Mouse (Mus musculus): ENCODE measurements around the gene Col24a1. TPM values are rescaled to one million over a fixed set of nuclear protein-coding genes. Genes with fewer than 3 reads are reported as not detected.
A peak's percentile ranks its signal among the peaks of the same experiment; 100 is the strongest.
"Not testable (repeated sequence)": the region's sequence is repeated elsewhere in the genome, so short reads cannot be mapped to it uniquely, and the experiment has no call there.

Col24a1 gene
- polyA plus RNA-seq, 1 experiment from 2014 or later: 2.4 TPM

DNA sequence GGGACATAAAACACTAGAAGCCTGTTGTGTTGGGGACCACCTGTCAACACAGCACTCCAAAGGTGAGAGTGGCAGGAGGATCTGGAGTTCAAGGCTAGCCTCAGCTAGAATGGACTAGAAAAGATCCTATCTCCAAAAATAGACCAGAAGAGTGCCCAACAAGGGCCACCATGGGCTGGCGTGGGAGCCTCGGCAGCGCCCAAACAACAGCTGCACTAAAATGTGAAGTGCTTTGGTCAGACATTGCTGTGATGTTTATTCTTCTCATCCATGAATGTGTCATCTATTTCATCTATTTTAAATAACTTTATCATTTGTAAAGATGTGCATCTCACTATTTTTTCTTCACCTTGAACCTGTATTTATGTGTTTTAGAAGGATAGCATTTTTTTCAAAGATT is 122.1 kb downstream of the Col24a1 start:
- Histone ChIP-seq H3K36me3 (no peaks in the 10 kb centered on the region), H3K4me2 (no peak overlapping the region), H3K4me3 (no peak overlapping the region), H3K9me3 (no peaks in the 10 kb centered on the region), H3K4me1 (no peaks in the 10 kb centered on the region), H3K27ac (no peak overlapping the region), H3K9ac (no peak overlapping the region), H3K27me3 (no peaks in the 10 kb centered on the region)
- 89% methylated on average over 3 of the region's 3 CpGs for WGBS
- ATAC-seq (ENCODE audit: borderline replicate concordance, extremely low read depth, low FRiP score, low TSS enrichment): no peak

DNA sequence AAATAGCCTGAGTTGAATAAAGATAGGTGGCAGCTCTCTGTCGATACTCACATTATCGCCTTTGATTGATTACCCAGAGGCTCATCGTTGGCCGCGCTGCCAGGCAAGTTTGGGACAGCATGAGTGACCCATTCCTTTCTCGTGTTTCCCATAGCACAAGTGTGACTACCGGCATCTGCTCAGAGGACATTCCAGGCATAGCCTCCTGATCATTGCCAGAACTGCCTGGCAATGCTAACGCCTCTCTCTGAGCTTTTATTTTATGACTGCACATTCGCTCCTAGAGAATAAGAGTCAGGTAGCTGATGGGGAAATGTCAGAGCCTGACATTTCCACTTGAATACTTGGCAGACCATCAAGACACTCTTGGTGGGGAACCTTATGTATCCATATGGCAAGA is 125.5 kb downstream of the Col24a1 start:
- no peak overlapping the region for H3K4me3 ChIP-seq
- ATAC-seq (ENCODE audit: borderline replicate concordance, extremely low read depth, low FRiP score, low TSS enrichment): no peak
- H3K27me3 ChIP-seq: no peaks in the 10 kb centered on the region
- WGBS: 59% methylated on average over 9 of the region's 9 CpGs
- no peaks in the 10 kb centered on the region for H3K36me3 ChIP-seq
- H3K4me2 ChIP-seq: no peak overlapping the region
- H3K9ac ChIP-seq: no peak overlapping the region
- H3K27ac ChIP-seq: no peak overlapping the region
- no peaks in the 10 kb centered on the region for H3K9me3 ChIP-seq
- 0 out of 2 replicates have a peak, but pooled peaks cover 4% of the 10 kb centered on the region for H3K4me1 ChIP-seq

DNA sequence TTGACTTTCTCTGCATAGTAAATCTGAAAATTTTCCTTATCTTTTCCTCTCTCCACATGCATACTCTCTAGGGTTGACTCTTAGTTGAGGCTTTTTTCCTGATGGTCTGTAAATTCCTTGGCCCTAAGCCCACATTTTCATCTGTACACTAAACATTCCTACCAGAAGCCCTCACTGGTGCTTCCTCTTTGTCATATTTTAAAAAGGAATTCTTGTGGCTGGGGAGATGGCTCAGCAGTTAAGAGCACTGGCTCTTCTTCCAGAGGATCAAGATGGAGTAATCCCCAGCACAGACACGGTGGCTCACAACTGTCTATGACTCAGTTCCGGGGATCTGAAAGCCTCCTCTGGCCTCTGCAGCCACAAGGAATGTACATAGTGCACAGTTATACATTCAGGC is 128.1 kb downstream of the Col24a1 start:
- Histone ChIP-seq H3K27me3 (no peaks in the 10 kb centered on the region), H3K4me3 (no peak overlapping the region), H3K36me3 (no peaks in the 10 kb centered on the region), H3K9ac (no peak overlapping the region), H3K27ac (no peak overlapping the region), H3K4me1 (0 out of 2 replicates have a peak, but pooled peaks cover 4% of the 10 kb centered on the region), H3K4me2 (no peak overlapping the region), H3K9me3 (no peaks in the 10 kb centered on the region)
- whole genome bisulfite sequencing: 49% methylated on average over 2 of the region's 2 CpGs
- no peak for ATAC-seq (ENCODE audit: borderline replicate concordance, extremely low read depth, low FRiP score, low TSS enrichment)

DNA sequence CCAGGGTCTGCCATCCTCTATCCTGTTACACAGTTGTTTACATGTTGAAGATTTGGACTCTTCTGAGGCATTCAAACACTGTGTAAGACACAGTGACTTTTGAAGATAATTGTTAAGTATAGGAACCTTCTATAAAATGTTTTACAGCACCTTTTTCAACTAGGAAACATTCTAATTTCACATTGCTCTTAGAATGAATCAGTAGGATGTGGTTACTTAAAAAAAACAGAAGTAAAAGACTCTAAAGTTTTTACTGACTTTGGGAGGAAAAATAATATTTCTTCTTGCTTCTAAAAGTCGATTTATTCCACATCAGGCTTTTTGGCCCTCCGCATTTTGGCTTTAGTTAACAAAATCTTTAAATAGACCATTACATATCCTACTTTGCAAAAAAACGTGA is 129.8 kb downstream of the Col24a1 start:
- Histone ChIP-seq H3K4me2 (no peak overlapping the region), H3K27ac (no peak overlapping the region), H3K9me3 (no peaks in the 10 kb centered on the region), H3K9ac (no peak overlapping the region), H3K4me1 (0 out of 2 replicates have a peak, but pooled peaks cover 4% of the 10 kb centered on the region), H3K36me3 (no peaks in the 10 kb centered on the region), H3K27me3 (no peaks in the 10 kb centered on the region), H3K4me3 (no peak overlapping the region)
- 89% methylated on average over 3 of the region's 3 CpGs for WGBS
- no peak for ATAC-seq (ENCODE audit: borderline replicate concordance, extremely low read depth, low FRiP score, low TSS enrichment)

DNA sequence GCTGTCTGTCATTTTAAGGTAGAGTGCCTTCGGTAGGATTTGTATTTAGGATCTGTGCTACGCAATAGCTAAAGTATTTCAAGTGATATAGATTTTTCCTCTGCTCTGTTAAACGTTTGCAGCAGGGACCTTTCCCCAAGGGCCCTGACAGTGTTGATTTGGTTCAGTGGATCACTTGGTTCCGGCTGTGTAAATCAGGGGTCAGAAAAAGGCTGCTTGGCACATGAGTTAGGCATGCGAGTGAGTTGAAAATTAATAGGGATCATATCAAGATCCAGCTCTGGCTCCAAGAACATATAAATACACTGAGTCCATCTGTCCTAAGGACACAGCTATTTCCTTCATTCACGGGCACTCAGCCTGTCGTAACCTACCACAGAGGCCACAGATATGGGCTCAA is 146.1 kb downstream of the Col24a1 start:
- Histone ChIP-seq H3K27me3 (no peaks in the 10 kb centered on the region), H3K36me3 (no peaks in the 10 kb centered on the region), H3K9ac (no peak overlapping the region), H3K4me2 (no peak overlapping the region), H3K27ac (no peak overlapping the region), H3K4me1 (no peaks in the 10 kb centered on the region), H3K4me3 (no peak overlapping the region), H3K9me3 (no peaks in the 10 kb centered on the region)
- no peak for ATAC-seq (ENCODE audit: borderline replicate concordance, extremely low read depth, low FRiP score, low TSS enrichment)
- WGBS: 79% methylated on average over 7 of the region's 7 CpGs

DNA sequence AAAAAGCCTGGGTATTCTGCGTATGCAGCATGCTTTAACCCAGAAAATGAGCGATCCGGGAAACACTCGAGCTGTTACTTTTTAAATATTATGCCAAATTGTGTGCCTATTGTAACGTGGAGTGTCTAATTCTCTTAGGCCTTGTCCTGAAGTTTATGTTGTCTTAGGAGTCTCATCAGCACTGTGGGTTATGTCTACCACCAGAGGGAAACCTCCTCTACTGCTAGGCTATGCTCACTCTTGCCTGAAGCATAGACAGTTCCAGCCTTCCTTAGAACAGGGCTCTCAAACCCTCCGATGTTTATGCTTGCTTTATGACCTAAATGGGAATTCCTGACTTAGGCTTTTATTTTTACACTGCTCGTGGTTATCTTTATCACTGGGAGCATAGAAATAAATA is 146.8 kb downstream of the Col24a1 start:
- H3K4me2 ChIP-seq: no peak overlapping the region
- no peak for ATAC-seq (ENCODE audit: borderline replicate concordance, extremely low read depth, low FRiP score, low TSS enrichment)
- no peak overlapping the region for H3K4me3 ChIP-seq
- 74% methylated on average over 7 of the region's 7 CpGs for WGBS
- no peaks in the 10 kb centered on the region for H3K36me3 ChIP-seq
- no peaks in the 10 kb centered on the region for H3K27me3 ChIP-seq
- no peaks in the 10 kb centered on the region for H3K4me1 ChIP-seq
- no peaks in the 10 kb centered on the region for H3K9me3 ChIP-seq
- H3K27ac ChIP-seq: no peak overlapping the region
- no peak overlapping the region for H3K9ac ChIP-seq

DNA sequence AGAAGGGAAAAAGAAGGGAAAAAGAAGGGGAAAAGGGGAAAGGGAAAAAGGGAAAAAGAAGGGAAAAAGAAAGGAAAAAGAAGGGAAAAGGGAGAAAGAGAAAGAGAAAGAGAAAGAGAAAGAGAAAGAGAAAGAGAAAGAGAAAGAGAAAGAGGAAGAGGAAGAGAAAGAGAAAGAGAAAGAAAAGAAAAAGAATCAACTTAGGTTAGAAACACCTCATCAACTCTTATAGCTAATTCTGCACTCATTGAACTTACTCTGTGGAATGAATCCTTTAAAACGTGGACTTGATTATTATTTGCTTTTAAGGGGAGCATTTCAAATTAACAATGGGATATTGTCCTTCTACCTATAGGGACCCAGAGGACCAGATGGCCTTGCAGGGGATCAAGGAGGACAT is 148.7 kb downstream of the Col24a1 start:
- Histone ChIP-seq H3K27me3 (no peaks in the 10 kb centered on the region), H3K9ac (no peak overlapping the region), H3K4me1 (no peaks in the 10 kb centered on the region), H3K36me3 (no peaks in the 10 kb centered on the region), H3K27ac (no peak overlapping the region), H3K4me2 (no peak overlapping the region), H3K4me3 (no peak overlapping the region), H3K9me3 (no peaks in the 10 kb centered on the region)
- WGBS: 54% methylated on average over 1 of the region's 1 CpGs
- no peak for ATAC-seq (ENCODE audit: borderline replicate concordance, extremely low read depth, low FRiP score, low TSS enrichment)

DNA sequence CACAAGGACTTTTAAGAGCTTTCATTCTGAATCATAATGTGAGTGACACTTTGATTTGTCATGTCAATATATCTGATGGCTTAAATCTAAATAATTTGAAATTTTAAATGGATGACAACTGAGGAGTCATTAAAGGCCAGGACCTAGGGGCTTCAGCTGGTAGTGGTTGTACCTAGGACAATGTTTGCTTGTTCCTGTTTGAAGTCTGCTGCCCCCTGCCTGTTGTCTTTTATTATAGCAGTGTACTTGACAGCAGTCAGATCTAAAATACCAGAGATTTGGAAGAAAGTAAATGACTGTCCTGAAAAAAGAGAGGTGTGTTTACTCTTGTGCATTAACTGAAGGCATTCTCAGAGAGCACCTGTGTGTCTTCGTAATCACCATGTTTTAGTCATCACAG is 150.0 kb downstream of the Col24a1 start:
- ATAC-seq (ENCODE audit: borderline replicate concordance, extremely low read depth, low FRiP score, low TSS enrichment): no peak
- Histone ChIP-seq H3K36me3 (no peaks in the 10 kb centered on the region), H3K4me2 (no peak overlapping the region), H3K4me1 (no peaks in the 10 kb centered on the region), H3K27me3 (no peaks in the 10 kb centered on the region), H3K4me3 (no peak overlapping the region), H3K27ac (no peak overlapping the region), H3K9ac (no peak overlapping the region), H3K9me3 (no peaks in the 10 kb centered on the region)
- 68% methylated on average over 1 of the region's 1 CpGs for WGBS

DNA sequence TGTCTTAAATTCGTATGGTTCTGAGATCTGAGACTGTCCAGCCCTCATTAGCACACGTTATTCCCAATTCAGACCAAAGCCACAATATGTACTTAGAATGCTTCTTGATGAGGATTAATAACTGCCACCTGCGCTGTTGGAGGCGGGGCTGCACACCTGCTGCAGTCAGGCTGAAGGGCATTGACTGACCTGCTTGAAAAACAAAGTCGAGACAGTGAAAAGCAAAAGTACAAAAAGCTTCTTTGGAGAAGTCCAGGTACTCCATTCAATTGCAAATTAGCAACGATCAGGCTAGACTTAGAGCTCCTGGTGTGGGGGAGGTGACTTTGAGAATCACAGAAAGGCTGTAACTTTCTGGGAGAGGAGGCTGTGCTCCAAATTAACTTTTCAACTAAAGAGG is 150.9 kb downstream of the Col24a1 start:
- H3K27me3 ChIP-seq; H3K36me3 ChIP-seq; H3K4me3 ChIP-seq; H3K4me1 ChIP-seq; H3K9me3 ChIP-seq; H3K27ac ChIP-seq; H3K9ac ChIP-seq; ATAC-seq (ENCODE audit: borderline replicate concordance, extremely low read depth, low FRiP score, low TSS enrichment); H3K4me2 ChIP-seq: not testable (repeated sequence)
- WGBS: 78% methylated on average over 6 of the region's 6 CpGs

DNA sequence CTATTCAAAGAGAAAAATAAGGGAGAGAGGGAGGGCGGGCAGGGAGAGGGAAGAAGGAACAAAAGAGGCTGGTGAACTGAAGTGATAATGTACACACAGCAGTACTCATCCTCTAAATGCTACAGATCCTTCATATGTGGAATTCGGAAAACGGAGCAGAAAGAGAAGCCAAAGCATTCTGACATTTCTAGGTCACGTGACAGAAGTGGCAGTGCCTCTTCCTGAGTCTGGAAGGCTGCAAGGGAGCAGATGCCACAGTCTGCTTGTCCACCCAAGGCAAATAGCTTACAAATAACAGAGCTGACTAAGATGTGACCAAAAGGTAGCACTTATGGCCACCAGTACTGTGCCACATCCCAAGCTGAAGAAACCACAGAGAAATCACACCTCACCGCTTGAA is 164.8 kb downstream of the Col24a1 start:
- no peaks in the 10 kb centered on the region for H3K4me1 ChIP-seq
- no peak overlapping the region for H3K9ac ChIP-seq
- H3K4me2 ChIP-seq: no peak overlapping the region
- WGBS: 70% methylated on average over 5 of the region's 5 CpGs
- no peaks in the 10 kb centered on the region for H3K27me3 ChIP-seq
- no peak overlapping the region for H3K27ac ChIP-seq
- no peak overlapping the region for H3K4me3 ChIP-seq
- no peaks in the 10 kb centered on the region for H3K36me3 ChIP-seq
- H3K9me3 ChIP-seq: no peaks in the 10 kb centered on the region
- no peak for ATAC-seq (ENCODE audit: borderline replicate concordance, extremely low read depth, low FRiP score, low TSS enrichment)

DNA sequence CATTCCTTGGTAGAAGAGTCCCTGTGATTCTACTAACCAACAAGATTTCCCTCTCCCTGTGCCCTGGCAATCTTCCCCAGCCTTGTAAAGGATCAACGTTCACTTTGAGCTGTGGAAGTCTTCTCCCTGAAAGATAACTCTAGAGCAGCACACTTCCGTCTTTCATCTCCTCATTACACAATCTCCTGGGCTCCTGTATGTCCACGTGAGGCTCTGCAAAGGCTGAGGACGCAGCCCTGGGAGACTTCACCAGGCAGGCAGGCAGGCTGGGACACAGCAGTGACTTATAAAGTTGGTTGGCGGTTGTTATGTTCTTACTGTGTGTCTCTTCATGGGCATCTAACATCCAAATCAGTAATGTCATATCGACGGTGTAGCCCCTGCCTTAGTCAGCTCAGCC is 170.1 kb downstream of the Col24a1 start:
- H3K36me3 ChIP-seq: no peaks in the 10 kb centered on the region
- no peak overlapping the region for H3K4me3 ChIP-seq
- no peaks in the 10 kb centered on the region for H3K27me3 ChIP-seq
- no peaks in the 10 kb centered on the region for H3K4me1 ChIP-seq
- no peak overlapping the region for H3K4me2 ChIP-seq
- H3K27ac ChIP-seq: no peak overlapping the region
- H3K9me3 ChIP-seq: no peaks in the 10 kb centered on the region
- no peak for ATAC-seq (ENCODE audit: borderline replicate concordance, extremely low read depth, low FRiP score, low TSS enrichment)
- WGBS: 45% methylated on average over 7 of the region's 7 CpGs
- H3K9ac ChIP-seq: no peak overlapping the region

DNA sequence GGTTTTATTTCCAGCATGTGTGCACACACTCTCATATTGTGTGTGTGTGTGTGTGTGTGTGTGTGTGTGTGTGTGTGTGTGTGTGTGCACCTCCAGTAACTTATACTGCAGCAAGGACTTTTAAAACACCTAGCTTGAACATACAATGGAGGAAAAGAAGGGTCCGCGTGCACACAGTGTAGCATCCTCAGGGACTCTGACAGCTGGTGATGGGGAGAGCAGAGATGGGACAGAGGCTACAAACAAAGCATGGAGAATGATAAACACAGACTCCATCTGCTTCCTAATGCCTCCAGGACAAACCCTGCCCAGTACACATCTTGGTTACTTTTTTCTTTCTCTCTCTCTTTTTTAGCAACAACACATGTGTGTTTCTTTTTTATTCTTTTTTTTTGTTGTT is 171.5 kb downstream of the Col24a1 start:
- Histone ChIP-seq H3K4me2 (no peak overlapping the region), H3K9ac (no peak overlapping the region), H3K27me3 (no peaks in the 10 kb centered on the region), H3K9me3 (no peaks in the 10 kb centered on the region), H3K4me1 (no peaks in the 10 kb centered on the region), H3K27ac (no peak overlapping the region), H3K4me3 (no peak overlapping the region), H3K36me3 (no peaks in the 10 kb centered on the region)
- ATAC-seq (ENCODE audit: borderline replicate concordance, extremely low read depth, low FRiP score, low TSS enrichment): no peak
- WGBS: 56% methylated on average over 2 of the region's 2 CpGs

DNA sequence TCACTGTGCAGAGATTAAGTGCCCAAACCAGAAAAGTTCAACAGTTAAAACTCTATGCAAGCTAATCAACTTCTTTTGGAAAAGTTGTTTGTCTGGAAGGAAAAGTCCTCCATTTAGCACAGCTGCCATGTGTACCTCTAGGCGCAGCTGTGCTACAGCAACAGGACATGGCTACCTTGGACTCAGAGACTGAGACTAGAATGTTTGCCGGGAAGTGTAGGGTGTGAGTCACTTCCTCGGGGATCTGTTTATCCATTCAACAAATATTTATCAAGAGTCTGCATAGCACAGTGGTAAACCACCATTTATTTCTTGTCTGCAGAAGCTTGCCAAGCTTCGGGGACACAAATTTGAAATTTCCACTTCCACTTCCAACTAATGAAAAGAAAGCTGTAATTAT is 178.8 kb downstream of the Col24a1 start:
- Histone ChIP-seq H3K9me3 (no peaks in the 10 kb centered on the region), H3K4me3 (no peak overlapping the region), H3K27me3 (no peaks in the 10 kb centered on the region), H3K4me1 (no peaks in the 10 kb centered on the region; the same call in 1 of the 2 replicates), H3K4me2 (no peak overlapping the region), H3K27ac (0 out of 2 replicates have a peak overlapping the region, but pooled peaks have one; percentile 1), H3K9ac (no peak overlapping the region), H3K36me3 (no peaks in the 10 kb centered on the region)
- peak; percentile 74; the same call in 1 of the 2 replicates for ATAC-seq (ENCODE audit: borderline replicate concordance, extremely low read depth, low FRiP score, low TSS enrichment)
- WGBS: 21% methylated on average over 4 of the region's 4 CpGs
